Mouse (Mus musculus): ENCODE data around the gene Fbxo7. TPM values are rescaled to one million over a fixed set of nuclear protein-coding genes. Genes with fewer than 3 reads are reported as not detected.

The Fbxo7 gene
- total RNA-seq, 2 experiments from 2014 or later, result 26.5 to 30.5 TPM

- DNase-seq (ENCODE audit: low spot score in 2 of 2), result no peak
Observed at GRCm38 (mm10) chr10:86034007-86034728, 12.4 kb downstream of the Fbxo7 start.

DNA sequence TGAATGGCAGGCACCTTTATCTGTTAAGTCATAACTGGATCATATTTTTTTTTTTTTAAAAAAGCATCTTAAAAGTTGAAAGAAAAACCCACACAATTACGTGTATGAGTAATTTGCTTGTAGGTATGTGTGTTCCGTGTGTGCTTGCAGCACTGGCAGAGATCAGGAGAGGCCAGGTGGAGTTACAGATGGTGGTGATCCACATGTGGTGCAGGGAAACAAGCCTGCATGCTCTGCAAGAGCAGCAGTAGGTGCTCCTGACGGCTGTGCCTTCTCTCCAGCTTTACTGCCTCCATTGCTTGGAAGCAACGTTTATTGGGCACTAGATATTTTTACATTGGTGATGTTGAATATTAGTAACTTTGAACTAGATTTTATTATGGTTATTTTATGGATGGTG is 21.9 kb downstream of the Fbxo7 start:
- DNase-seq (ENCODE audit: low spot score in 2 of 2), result no peak

GRCm38 (mm10) chr10:86044066-86044465 is 22.3 kb downstream of the Fbxo7 start:
- no peak for DNase-seq (ENCODE audit: low spot score in 2 of 2)

DNA sequence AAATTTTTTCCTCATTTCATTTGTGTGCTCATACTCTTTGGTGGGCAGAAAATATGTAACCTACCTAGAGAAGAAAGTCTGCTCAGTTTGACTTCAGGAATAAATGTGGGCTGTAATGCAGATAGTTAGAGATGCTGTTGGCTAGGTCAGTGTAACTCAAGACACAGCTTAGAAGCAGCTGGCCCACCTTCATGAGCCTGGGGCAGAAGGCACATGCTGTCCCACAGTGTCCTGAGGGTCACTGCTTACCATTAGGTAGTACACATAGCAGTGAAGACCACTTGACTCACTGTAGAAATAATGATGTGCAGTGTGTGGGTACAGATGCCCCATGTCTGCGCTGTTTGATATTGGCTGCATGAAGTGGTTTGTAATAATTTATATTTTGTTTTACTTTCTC is 24.6 kb downstream of the Fbxo7 start:
- no peak for DNase-seq (ENCODE audit: low spot score in 2 of 2)

- DNase-seq (ENCODE audit: low spot score in 2 of 2), result no peak
Observed at GRCm38 (mm10) chr10:86047786-86048185, 26.0 kb downstream of the Fbxo7 start.

- no peak for DNase-seq (ENCODE audit: low spot score in 2 of 2)
Observed at GRCm38 (mm10) chr10:86050522-86050921, 28.8 kb downstream of the Fbxo7 start.

DNA sequence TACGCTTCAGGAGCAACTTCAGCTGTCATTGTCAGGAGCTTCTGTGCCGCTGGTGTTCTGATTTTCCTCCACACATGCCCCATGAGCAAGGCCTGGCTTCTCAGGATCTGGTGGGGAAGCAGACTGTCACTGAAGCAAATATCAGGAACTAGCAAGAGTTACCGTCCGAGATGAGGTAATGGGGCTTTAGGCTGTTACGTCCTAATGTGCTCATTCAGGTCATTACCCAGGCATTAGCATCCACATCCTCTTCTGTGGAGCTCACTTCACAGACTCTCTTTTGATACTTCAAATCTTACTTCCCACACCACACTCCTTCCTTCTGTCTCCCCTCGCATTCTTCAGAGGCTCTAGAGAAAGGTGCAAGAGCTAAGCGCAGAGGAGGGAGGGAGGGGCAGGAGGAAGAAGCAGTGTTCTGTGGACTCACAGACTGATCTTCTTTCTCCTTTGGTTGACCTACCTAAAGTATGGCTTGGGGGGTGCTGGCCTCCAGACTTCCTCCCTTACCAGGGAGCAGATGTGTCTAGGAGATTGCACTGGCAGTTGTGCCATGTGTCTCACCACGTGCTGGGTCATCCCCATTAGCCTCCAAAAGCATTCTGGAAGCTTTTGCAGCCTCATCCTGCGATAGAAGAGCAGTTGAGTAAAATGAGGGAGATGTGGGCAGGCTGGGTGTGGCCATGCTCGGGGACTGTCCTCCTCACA is 31.2 kb downstream of the Fbxo7 start:
- DNase-seq (ENCODE audit: low spot score in 2 of 2), result no peak

- no peak for DNase-seq (ENCODE audit: low spot score in 2 of 2)
Observed at GRCm38 (mm10) chr10:86056297-86056903, 34.6 kb downstream of the Fbxo7 start.

DNA sequence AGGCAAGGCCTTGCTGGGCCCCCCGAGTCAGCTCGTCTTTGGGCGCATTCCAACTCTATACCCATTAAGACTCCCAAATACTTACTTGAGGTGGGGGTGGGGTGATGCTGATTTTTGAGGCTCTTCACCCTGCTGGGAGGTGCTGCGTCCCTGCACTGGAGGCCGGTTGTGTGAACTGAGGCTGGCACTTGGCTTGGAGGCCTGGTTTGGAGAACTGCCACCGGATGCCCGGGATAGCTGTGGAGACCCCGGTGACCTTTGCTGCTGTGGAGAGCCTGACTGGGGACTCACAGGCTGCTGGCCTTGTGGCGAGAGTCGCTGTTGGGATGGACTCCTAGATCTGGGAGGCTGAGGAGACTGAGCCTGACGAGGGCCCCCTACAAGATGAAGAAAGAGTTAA is 35.5 kb downstream of the Fbxo7 start:
- no peak for DNase-seq (ENCODE audit: low spot score in 2 of 2)

DNA sequence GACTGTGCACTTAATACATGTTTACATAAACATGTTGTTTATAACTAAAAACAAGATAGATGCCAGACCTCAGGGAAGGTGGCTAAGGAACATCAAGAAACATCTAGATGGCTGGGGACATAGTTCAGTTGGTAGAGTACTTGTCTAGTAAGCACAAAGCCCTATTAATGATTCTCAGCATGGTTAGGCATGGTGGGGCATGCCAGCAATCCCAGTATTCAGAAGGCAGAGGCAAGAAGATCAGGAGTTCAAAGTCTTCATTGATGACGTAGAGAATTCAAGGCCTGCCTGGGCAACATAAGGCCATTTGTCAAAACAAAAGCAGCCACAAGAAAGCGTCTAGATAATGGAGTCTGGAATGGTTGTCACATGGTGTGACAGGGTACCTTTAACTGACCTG is 35.9 kb downstream of the Fbxo7 start:
- DNase-seq (ENCODE audit: low spot score in 2 of 2), result no peak

- DNase-seq (ENCODE audit: low spot score in 2 of 2), result no peak
Observed at GRCm38 (mm10) chr10:86060267-86060666, 38.5 kb downstream of the Fbxo7 start.

- no peak for DNase-seq (ENCODE audit: low spot score in 2 of 2)
Observed at GRCm38 (mm10) chr10:86062261-86063017, 40.7 kb downstream of the Fbxo7 start.

DNA sequence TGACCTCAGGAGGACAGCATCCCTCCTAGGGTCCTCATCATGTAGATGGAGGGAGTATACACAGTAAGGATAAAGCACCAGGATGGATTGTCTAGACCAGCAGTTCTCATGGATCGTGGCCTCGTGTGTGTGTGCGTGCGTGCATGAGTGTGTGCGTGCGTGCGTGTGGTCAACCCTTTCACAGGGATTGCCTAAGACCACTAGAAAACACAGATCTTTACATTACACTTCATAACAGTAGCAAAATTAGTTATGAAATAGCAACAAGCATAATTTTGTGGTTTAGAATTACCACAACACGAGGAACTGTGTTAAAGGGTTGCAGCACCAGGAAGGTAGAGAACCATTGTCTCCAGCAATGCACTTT is 41.2 kb downstream of the Fbxo7 start:
- no peak for DNase-seq (ENCODE audit: low spot score in 2 of 2)

GRCm38 (mm10) chr10:86064937-86065336 is 43.2 kb downstream of the Fbxo7 start:
- peak; percentile 59 to 64 for DNase-seq (ENCODE audit: low spot score in 2 of 2)

GRCm38 (mm10) chr10:86065661-86066060 is 43.9 kb downstream of the Fbxo7 start:
- no peak for DNase-seq (ENCODE audit: low spot score in 2 of 2)

DNA sequence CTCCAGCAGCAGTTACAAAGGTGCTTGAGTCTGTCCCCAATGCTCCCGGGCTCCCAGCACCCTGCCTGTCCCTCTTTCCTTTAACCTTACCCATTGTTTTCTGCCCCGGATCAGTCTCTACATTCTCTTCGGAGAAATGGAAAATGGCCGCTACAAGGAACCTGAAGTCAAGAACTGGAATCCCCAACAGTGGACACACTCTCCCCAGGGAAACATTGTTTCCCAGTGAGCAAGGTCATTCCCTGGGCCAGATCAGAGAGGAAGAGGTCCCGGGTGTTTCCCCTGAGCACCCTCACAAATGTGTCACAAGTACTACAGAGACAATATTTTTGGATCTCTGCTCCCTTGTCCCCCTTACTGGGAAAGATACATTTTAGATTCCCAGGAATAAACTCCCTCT is 44.9 kb downstream of the Fbxo7 start:
- DNase-seq (ENCODE audit: low spot score in 2 of 2), result no peak

- no peak for DNase-seq (ENCODE audit: low spot score in 2 of 2)
Observed at GRCm38 (mm10) chr10:86067911-86068310, 46.1 kb downstream of the Fbxo7 start.

- DNase-seq (ENCODE audit: low spot score in 2 of 2), result no peak
Observed at GRCm38 (mm10) chr10:86069341-86069740, 47.6 kb downstream of the Fbxo7 start.

GRCm38 (mm10) chr10:86070751-86071150 is 49.0 kb downstream of the Fbxo7 start:
- no peak for DNase-seq (ENCODE audit: low spot score in 2 of 2)

DNA sequence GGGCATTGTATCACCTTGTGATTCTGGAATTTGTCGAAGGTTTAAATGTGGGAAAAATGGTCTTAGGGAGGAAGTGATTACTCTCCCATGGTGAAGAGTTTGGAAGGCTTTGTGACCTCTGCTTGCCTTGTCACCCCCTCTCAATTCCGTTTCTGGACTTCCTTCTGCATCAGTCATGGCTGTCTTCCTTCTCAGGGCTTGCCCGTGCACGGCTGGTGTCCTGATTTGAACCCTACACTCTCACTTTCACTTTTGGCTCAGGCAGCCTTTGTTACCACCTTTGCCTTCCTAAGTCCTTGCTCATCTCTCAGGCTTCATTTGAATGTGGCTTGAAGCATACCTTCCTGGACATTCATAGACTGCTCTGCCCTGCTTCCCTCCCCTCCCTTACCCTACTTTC is 52.4 kb downstream of the Fbxo7 start:
- DNase-seq (ENCODE audit: low spot score in 2 of 2), result no peak

DNA sequence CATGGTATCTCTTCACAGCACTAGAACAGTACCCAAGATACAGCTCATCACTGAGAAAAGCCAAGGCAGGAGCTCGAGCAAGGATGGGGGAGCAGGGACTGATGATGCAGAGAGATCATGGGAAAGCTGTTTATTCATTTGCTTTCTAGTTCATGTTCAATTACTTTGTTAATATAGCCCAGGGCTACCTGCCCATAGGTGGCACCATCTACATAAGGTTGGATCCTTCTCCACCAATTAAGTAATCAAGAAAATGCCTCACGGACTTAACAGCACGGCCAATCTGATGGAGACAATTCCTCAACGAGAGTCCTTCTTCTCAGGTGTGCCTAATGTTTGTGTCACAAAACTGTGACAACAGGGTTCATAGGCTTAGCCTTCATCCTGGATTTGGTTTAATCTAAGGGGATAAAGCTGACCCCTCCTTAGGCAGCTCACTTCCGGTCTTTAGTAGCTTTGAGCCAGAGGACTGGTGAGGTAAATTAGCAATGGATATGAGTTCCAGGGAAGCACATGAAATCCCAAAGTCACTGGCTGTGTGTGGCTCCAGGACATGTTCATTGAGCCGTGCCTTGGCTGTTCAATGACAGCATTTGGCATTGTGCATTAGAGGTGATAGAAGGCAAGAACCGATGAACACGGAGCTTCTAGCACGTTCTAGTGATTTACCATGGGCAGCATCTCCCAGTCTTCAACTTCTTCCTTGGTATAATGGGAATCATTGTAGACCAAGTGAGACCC is 53.4 kb downstream of the Fbxo7 start:
- DNase-seq (ENCODE audit: low spot score in 2 of 2), result no peak

Data from left cerebral cortex, adult 18-20 months (tissue).